Mouse (Mus musculus) right cerebral cortex, adult 18-20 months (tissue): Measurements from ENCODE around the gene Gnas.
"Not testable (repeated sequence)": the region's sequence is repeated elsewhere in the genome, so short reads cannot be mapped to it uniquely, and the experiment has no call there.

ENCODE experiments used
- DNase-seq: peaks from one replicate; pipeline ENCODE4 v3.0.0; 2022; ENCODE audit warnings: mixed read lengths

Gene Gnas

GRCm38 (mm10) chr2:174295175-174295899 is 11.2 kb downstream of the Gnas start:
- DNase-seq, result no peak

- DNase-seq, result no peak
Observed at GRCm38 (mm10) chr2:174295900-174296465, 11.9 kb downstream of the Gnas start.

GRCm38 (mm10) chr2:174297086-174297571 is 13.0 kb downstream of the Gnas start:
- no peak for DNase-seq

- DNase-seq, result no peak
Observed at GRCm38 (mm10) chr2:174297851-174298250, 13.7 kb downstream of the Gnas start.

GRCm38 (mm10) chr2:174298471-174298870 is 14.4 kb downstream of the Gnas start:
- DNase-seq, result no peak

- no peak for DNase-seq
Observed at GRCm38 (mm10) chr2:174299091-174299770, 15.1 kb downstream of the Gnas start.

GRCm38 (mm10) chr2:174299771-174300160 is 15.6 kb downstream of the Gnas start:
- DNase-seq, result no peak

GRCm38 (mm10) chr2:174300186-174300585 is 16.1 kb downstream of the Gnas start:
- DNase-seq, result no peak

- DNase-seq, result no peak
Observed at GRCm38 (mm10) chr2:174300666-174301065, 16.5 kb downstream of the Gnas start.

GRCm38 (mm10) chr2:174302526-174302925 is 18.4 kb downstream of the Gnas start:
- DNase-seq, result no peak

GRCm38 (mm10) chr2:174305646-174306045 is 21.5 kb downstream of the Gnas start:
- DNase-seq, result no peak

- DNase-seq, result no peak
Observed at GRCm38 (mm10) chr2:174307903-174308302, 23.8 kb downstream of the Gnas start.

- peak; percentile 46 for DNase-seq
Observed at GRCm38 (mm10) chr2:174310913-174311514, 26.9 kb downstream of the Gnas start.

- no peak for DNase-seq
Observed at GRCm38 (mm10) chr2:174311613-174312012, 27.5 kb downstream of the Gnas start.

GRCm38 (mm10) chr2:174312118-174312647 is 28.1 kb downstream of the Gnas start:
- DNase-seq, result peak; percentile 84

GRCm38 (mm10) chr2:174312661-174313060 is 28.5 kb downstream of the Gnas start:
- DNase-seq, result no peak

- DNase-seq, result not testable (repeated sequence)
Observed at GRCm38 (mm10) chr2:174315445-174315844, 31.3 kb downstream of the Gnas start.

GRCm38 (mm10) chr2:174316661-174317060 is 32.5 kb downstream of the Gnas start:
- DNase-seq, result no peak

GRCm38 (mm10) chr2:174325989-174326388 is 41.9 kb downstream of the Gnas start:
- no peak for DNase-seq

- DNase-seq, result no peak
Observed at GRCm38 (mm10) chr2:174326481-174326880, 42.4 kb downstream of the Gnas start.

GRCm38 (mm10) chr2:174327295-174327981 is 43.3 kb downstream of the Gnas start:
- peak; percentile 78 for DNase-seq

GRCm38 (mm10) chr2:174328358-174328905 is 44.3 kb downstream of the Gnas start:
- no peak for DNase-seq
